Mouse (Mus musculus): ENCODE measurements around the gene App.

DNA sequence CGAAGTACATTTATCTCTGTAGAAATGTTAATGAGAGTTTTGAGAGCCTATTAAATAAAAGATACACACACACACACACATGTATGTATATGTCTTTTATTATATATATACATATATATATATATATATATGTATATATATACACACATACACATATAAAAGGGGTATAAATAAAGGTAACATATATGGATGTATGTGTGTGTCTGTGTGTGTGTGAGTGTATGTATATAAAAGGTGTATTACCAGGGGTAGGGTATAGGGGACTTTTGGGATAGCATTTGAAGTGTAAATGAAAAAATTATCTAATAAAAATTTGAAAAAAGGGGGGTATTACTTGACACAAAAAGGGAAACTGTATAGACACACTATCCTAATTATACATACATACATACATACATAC is 217.7 kb downstream of the App start:
- TF ChIP-seq CTCF (IDR thresholded peaks at IDR 0.05) (no peak), EP300 (IDR thresholded peaks at IDR 0.05; ENCODE audit: insufficient read depth, low read depth, low read length) (no peak)

Data from heart, adult 2 months (tissue).